Mouse (Mus musculus): ENCODE data around the gene Pdap1. TPM values are rescaled to one million over a fixed set of nuclear protein-coding genes. Genes with fewer than 3 reads are reported as not detected.

Pdap1 gene
- polyA plus RNA-seq, 1 experiment from 2014 or later = 81.4 TPM

- peaks cover 55% of the 10 kb centered on the region for H3K36me3 ChIP-seq (ENCODE audit: control insufficient read depth, insufficient read depth, low read length)
Observed at GRCm38 (mm10) chr5:145129124-145129523, 10.9 kb downstream of the Pdap1 start.

GRCm38 (mm10) chr5:145126580-145126979, 13.5 kb downstream of the Pdap1 start:
- no peaks in the 10 kb centered on the region for H3K4me1 ChIP-seq (ENCODE audit: control insufficient read depth, insufficient read depth, low read length)
- WGBS = 92% methylated on average over 9 of the region's 9 CpGs
- H3K9me3 ChIP-seq (replicated peaks; ENCODE audit: control insufficient read depth, low read length) = no peaks in the 10 kb centered on the region
- H3K9ac ChIP-seq (ENCODE audit: low read length) = no peak overlapping the region
- H3K4me2 ChIP-seq (ENCODE audit: low read depth, low read length) = no peak overlapping the region
- H3K36me3 ChIP-seq (ENCODE audit: control insufficient read depth, insufficient read depth, low read length) = peaks cover 44% of the 10 kb centered on the region
- H3K27me3 ChIP-seq (ENCODE audit: control insufficient read depth, insufficient read depth, low read length) = no peaks in the 10 kb centered on the region
- H3K27ac ChIP-seq (ENCODE audit: low read length) = no peak overlapping the region
- H3K4me3 ChIP-seq (replicated peaks; ENCODE audit: low read length) = no peak overlapping the region
- ATAC-seq (ENCODE audit: insufficient read depth, low FRiP score) = no peak

More at GRCm38 (mm10) chr5:145129124-145129523, 10.9 kb downstream of the Pdap1 start:
- WGBS = 88% methylated on average over 4 of the region's 4 CpGs
- H3K4me1 ChIP-seq (ENCODE audit: control insufficient read depth, insufficient read depth, low read length) = no peaks in the 10 kb centered on the region
- H3K4me2 ChIP-seq (ENCODE audit: low read depth, low read length) = no peak overlapping the region
- no peaks in the 10 kb centered on the region for H3K27me3 ChIP-seq (ENCODE audit: control insufficient read depth, insufficient read depth, low read length)
- H3K27ac ChIP-seq (ENCODE audit: low read length) = no peak overlapping the region
- H3K9me3 ChIP-seq (replicated peaks; ENCODE audit: control insufficient read depth, low read length) = no peaks in the 10 kb centered on the region
- H3K4me3 ChIP-seq (replicated peaks; ENCODE audit: low read length) = no peak overlapping the region
- ATAC-seq (ENCODE audit: insufficient read depth, low FRiP score) = no peak
- H3K9ac ChIP-seq (ENCODE audit: low read length) = no peak overlapping the region

- no peak for ATAC-seq (ENCODE audit: insufficient read depth, low FRiP score)
- Histone ChIP-seq H3K9me3 (replicated peaks; ENCODE audit: control insufficient read depth, low read length) (no peaks in the 10 kb centered on the region), H3K4me2 (ENCODE audit: low read depth, low read length) (no peak overlapping the region), H3K36me3 (ENCODE audit: control insufficient read depth, insufficient read depth, low read length) (peaks cover 22% of the 10 kb centered on the region; the same call in 1 of the 2 replicates), H3K27ac (ENCODE audit: low read length) (no peak overlapping the region), H3K9ac (ENCODE audit: low read length) (no peak overlapping the region), H3K27me3 (ENCODE audit: control insufficient read depth, insufficient read depth, low read length) (no peaks in the 10 kb centered on the region), H3K4me3 (replicated peaks; ENCODE audit: low read length) (no peak overlapping the region), H3K4me1 (ENCODE audit: control insufficient read depth, insufficient read depth, low read length) (no peaks in the 10 kb centered on the region)
- 94% methylated on average over 19 of the region's 19 CpGs for WGBS
Observed at GRCm38 (mm10) chr5:145123396-145123795, 16.6 kb downstream of the Pdap1 start.

- H3K36me3 ChIP-seq (ENCODE audit: control insufficient read depth, insufficient read depth, low read length) = peaks cover 13% of the 10 kb centered on the region; the same call in 1 of the 2 replicates
- H3K4me3 ChIP-seq (replicated peaks; ENCODE audit: low read length) = no peak overlapping the region
- peaks cover 20% of the 10 kb centered on the region for H3K4me1 ChIP-seq (ENCODE audit: control insufficient read depth, insufficient read depth, low read length)
- no peaks in the 10 kb centered on the region for H3K27me3 ChIP-seq (ENCODE audit: control insufficient read depth, insufficient read depth, low read length)
- no peak overlapping the region for H3K9ac ChIP-seq (ENCODE audit: low read length)
- H3K27ac ChIP-seq (ENCODE audit: low read length) = no peak overlapping the region
- no peaks in the 10 kb centered on the region for H3K9me3 ChIP-seq (replicated peaks; ENCODE audit: control insufficient read depth, low read length)
- WGBS = 66% methylated on average over 7 of the region's 7 CpGs
- no peak overlapping the region for H3K4me2 ChIP-seq (ENCODE audit: low read depth, low read length)
- no peak for ATAC-seq (ENCODE audit: insufficient read depth, low FRiP score)
Observed at GRCm38 (mm10) chr5:145120921-145121320, 19.1 kb downstream of the Pdap1 start.

GRCm38 (mm10) chr5:145119385-145119784, 20.7 kb downstream of the Pdap1 start:
- no peak for ATAC-seq (ENCODE audit: insufficient read depth, low FRiP score)
- peaks cover 28% of the 10 kb centered on the region for H3K4me1 ChIP-seq (ENCODE audit: control insufficient read depth, insufficient read depth, low read length)
- H3K4me2 ChIP-seq (ENCODE audit: low read depth, low read length) = no peak overlapping the region
- no peak overlapping the region for H3K27ac ChIP-seq (ENCODE audit: low read length)
- H3K4me3 ChIP-seq (replicated peaks; ENCODE audit: low read length) = no peak overlapping the region
- peaks cover 10% of the 10 kb centered on the region; the same call in 1 of the 2 replicates for H3K36me3 ChIP-seq (ENCODE audit: control insufficient read depth, insufficient read depth, low read length)
- no peaks in the 10 kb centered on the region for H3K9me3 ChIP-seq (replicated peaks; ENCODE audit: control insufficient read depth, low read length)
- 93% methylated on average over 2 of the region's 2 CpGs for WGBS
- H3K9ac ChIP-seq (ENCODE audit: low read length) = no peak overlapping the region
- H3K27me3 ChIP-seq (ENCODE audit: control insufficient read depth, insufficient read depth, low read length) = no peaks in the 10 kb centered on the region

- Histone ChIP-seq H3K4me1 (ENCODE audit: control insufficient read depth, insufficient read depth, low read length) (peaks cover 30% of the 10 kb centered on the region), H3K36me3 (ENCODE audit: control insufficient read depth, insufficient read depth, low read length) (peaks cover 10% of the 10 kb centered on the region; the same call in 1 of the 2 replicates), H3K27me3 (ENCODE audit: control insufficient read depth, insufficient read depth, low read length) (no peaks in the 10 kb centered on the region), H3K9ac (ENCODE audit: low read length) (no peak overlapping the region), H3K27ac (ENCODE audit: low read length) (no peak overlapping the region), H3K9me3 (replicated peaks; ENCODE audit: control insufficient read depth, low read length) (no peaks in the 10 kb centered on the region), H3K4me3 (replicated peaks; ENCODE audit: low read length) (no peak overlapping the region), H3K4me2 (ENCODE audit: low read depth, low read length) (no peak overlapping the region)
- ATAC-seq (ENCODE audit: insufficient read depth, low FRiP score) = no peak
- 87% methylated on average over 5 of the region's 5 CpGs for WGBS
Observed at GRCm38 (mm10) chr5:145118461-145118860, 21.6 kb downstream of the Pdap1 start.

- Histone ChIP-seq H3K9me3 (replicated peaks; ENCODE audit: control insufficient read depth, low read length) (no peaks in the 10 kb centered on the region), H3K4me3 (replicated peaks; ENCODE audit: low read length) (no peak overlapping the region), H3K4me2 (ENCODE audit: low read depth, low read length) (no peak overlapping the region), H3K27me3 (ENCODE audit: control insufficient read depth, insufficient read depth, low read length) (no peaks in the 10 kb centered on the region), H3K36me3 (ENCODE audit: control insufficient read depth, insufficient read depth, low read length) (peaks cover 7% of the 10 kb centered on the region; the same call in 1 of the 2 replicates), H3K4me1 (ENCODE audit: control insufficient read depth, insufficient read depth, low read length) (peaks cover 30% of the 10 kb centered on the region), H3K9ac (ENCODE audit: low read length) (no peak overlapping the region), H3K27ac (ENCODE audit: low read length) (no peak overlapping the region)
- no peak for ATAC-seq (ENCODE audit: insufficient read depth, low FRiP score)
- WGBS = 47% methylated on average over 6 of the region's 6 CpGs
Observed at GRCm38 (mm10) chr5:145118005-145118404, 22.0 kb downstream of the Pdap1 start.

GRCm38 (mm10) chr5:145116916-145117315, 23.1 kb downstream of the Pdap1 start:
- peak overlapping the region; percentile 10; the same call in 1 of the 2 replicates for H3K4me3 ChIP-seq (replicated peaks; ENCODE audit: low read length)
- no peaks in the 10 kb centered on the region for H3K36me3 ChIP-seq (ENCODE audit: control insufficient read depth, insufficient read depth, low read length)
- H3K4me1 ChIP-seq (ENCODE audit: control insufficient read depth, insufficient read depth, low read length) = peaks cover 30% of the 10 kb centered on the region
- H3K4me2 ChIP-seq (ENCODE audit: low read depth, low read length) = peak overlapping the region; percentile 85
- H3K27me3 ChIP-seq (ENCODE audit: control insufficient read depth, insufficient read depth, low read length) = no peaks in the 10 kb centered on the region
- no peak; the same call in 1 of the 2 replicates for ATAC-seq (ENCODE audit: insufficient read depth, low FRiP score)
- 48% methylated on average over 10 of the region's 10 CpGs for WGBS
- H3K9ac ChIP-seq (ENCODE audit: low read length) = peak overlapping the region; percentile 36
- H3K9me3 ChIP-seq (replicated peaks; ENCODE audit: control insufficient read depth, low read length) = no peaks in the 10 kb centered on the region
- peak overlapping the region; percentile 84 for H3K27ac ChIP-seq (ENCODE audit: low read length)

- peak overlapping the region; percentile 10 for H3K4me3 ChIP-seq (replicated peaks; ENCODE audit: low read length)
- WGBS = 16% methylated on average over 4 of the region's 4 CpGs
- H3K27ac ChIP-seq (ENCODE audit: low read length) = peak overlapping the region; percentile 84
- peaks cover 30% of the 10 kb centered on the region for H3K4me1 ChIP-seq (ENCODE audit: control insufficient read depth, insufficient read depth, low read length)
- peak overlapping the region; percentile 85 for H3K4me2 ChIP-seq (ENCODE audit: low read depth, low read length)
- no peaks in the 10 kb centered on the region for H3K9me3 ChIP-seq (replicated peaks; ENCODE audit: control insufficient read depth, low read length)
- H3K9ac ChIP-seq (ENCODE audit: low read length) = 0 out of 2 replicates have a peak overlapping the region, but pooled peaks have one; percentile 36
- peak; percentile 49; the same call in 1 of the 2 replicates for ATAC-seq (ENCODE audit: insufficient read depth, low FRiP score)
- no peaks in the 10 kb centered on the region for H3K36me3 ChIP-seq (ENCODE audit: control insufficient read depth, insufficient read depth, low read length)
- no peaks in the 10 kb centered on the region for H3K27me3 ChIP-seq (ENCODE audit: control insufficient read depth, insufficient read depth, low read length)
Observed at GRCm38 (mm10) chr5:145116316-145116715, 23.7 kb downstream of the Pdap1 start.
